Mouse (Mus musculus) MEL (cell line): Measurements from ENCODE around the gene Xkr8.

Source experiments
- BHLHE40 ChIP-seq: IDR thresholded peaks from 2 replicates; pipeline ENCODE4 v1.6.1; 2012; ENCODE audit warnings: low read depth, mild to moderate bottlenecking, inconsistent platforms, low read length, improper control_type of control experiment, borderline replicate concordance
- HCFC1 ChIP-seq: IDR thresholded peaks from 2 replicates; pipeline ENCODE4 v1.6.1; 2012; ENCODE audit warnings: low read depth, mild to moderate bottlenecking, inconsistent platforms, low read length, improper control_type of control experiment, moderate library complexity
- MAX ChIP-seq: IDR thresholded peaks from 2 replicates; pipeline ENCODE4 v1.6.1; 2011; ENCODE audit warnings: low read length, improper control_type of control experiment
- RAD21 ChIP-seq: IDR thresholded peaks from 2 replicates; pipeline ENCODE4 v1.6.1; 2011; ENCODE audit warnings: mild to moderate bottlenecking, low read depth, low read length, improper control_type of control experiment

- TF ChIP-seq HCFC1 (no peak), RAD21 (no peak), BHLHE40 (no peak), MAX (no peak)
These were observed 20.6 kb upstream of the Xkr8 start for GRCm38 (mm10) chr4:132752992-132753391.
